Mouse (Mus musculus) midbrain, embryonic 11.5 days (tissue): ENCODE results near the gene Rdh9. TPM values are rescaled to one million over a fixed set of nuclear protein-coding genes. Genes with fewer than 3 reads are reported as not detected.
"Not testable (repeated sequence)": the region's sequence is repeated elsewhere in the genome, so short reads cannot be mapped to it uniquely, and the experiment has no call there.

Experiments
- ATAC-seq: fragments of 200-750 bp; cut with Nextera tagmentation; 2 replicates; pipeline ENCODE4 v1.8.0; 2017; ENCODE audit warnings: moderate TSS enrichment, moderate library complexity; ENCODE audit not compliant: low FRiP score
- DNase-seq: peaks from one replicate; pipeline ENCODE4 v3.0.0; 2015; ENCODE audit warnings: low spot score; ENCODE audit errors: missing footprints
- H3K27ac ChIP-seq: fragments of 300-500 bp; sonication (generic); 2 replicates; pipeline ENCODE4 v1.5.1; 2014; ENCODE audit warnings: low read depth, low read length
- H3K27me3 ChIP-seq: fragments of 300-500 bp; sonication (generic); 2 replicates; pipeline ENCODE4 v1.6.1; 2014; ENCODE audit warnings: mild to moderate bottlenecking, low read length, moderate library complexity, mixed read lengths; ENCODE audit not compliant: control insufficient read depth, insufficient read depth
- H3K36me3 ChIP-seq: fragments of 300-500 bp; sonication (generic); 2 replicates; pipeline ENCODE4 v1.6.1; 2014; ENCODE audit warnings: mild to moderate bottlenecking, low read length, moderate library complexity, mixed read lengths; ENCODE audit not compliant: control insufficient read depth, insufficient read depth
- H3K4me1 ChIP-seq: fragments of 300-500 bp; sonication (generic); 2 replicates; pipeline ENCODE4 v1.6.1; 2014; ENCODE audit warnings: low read length; ENCODE audit not compliant: control insufficient read depth, insufficient read depth
- H3K4me2 ChIP-seq: fragments of 300-500 bp; sonication (generic); 2 replicates; pipeline ENCODE4 v1.6.1; 2014; ENCODE audit warnings: mild to moderate bottlenecking, moderate library complexity
- H3K4me3 ChIP-seq: fragments of 300-500 bp; sonication (generic); 2 replicates; pipeline ENCODE4 v1.5.1; 2014; ENCODE audit warnings: low read depth, low read length
- H3K9ac ChIP-seq: fragments of 300-500 bp; sonication (generic); 2 replicates; pipeline ENCODE4 v1.6.1; 2014; ENCODE audit warnings: low read length
- H3K9me3 ChIP-seq: fragments of 300-500 bp; sonication (generic); 2 replicates; pipeline ENCODE4 v1.6.1; 2016; ENCODE audit warnings: low read length; ENCODE audit not compliant: control insufficient read depth
- WGBS: fragments of 180-500 bp; shearing (Covaris S2); extraction: QIAGEN DNeasy Blood & Tissue Kit; methylation state at CpG from one replicate; pipeline ENCODE4 v1.1.7; 2014; 5-methylcytosine and 5-hydroxymethylcytosine counted together
- polyA plus RNA-seq: library from polyadenylated mRNA; unstranded; fragments of >200 nt; fragmentation: Nextera tagmentation; extraction: Ambion mirVana; gene quantifications from 2 replicates; pipeline ENCODE4 v1.2.1, GENCODE M21; 2014

The Rdh9 gene
- polyA plus RNA-seq, 1 experiment from 2014 or later, result 0.10 TPM

DNA sequence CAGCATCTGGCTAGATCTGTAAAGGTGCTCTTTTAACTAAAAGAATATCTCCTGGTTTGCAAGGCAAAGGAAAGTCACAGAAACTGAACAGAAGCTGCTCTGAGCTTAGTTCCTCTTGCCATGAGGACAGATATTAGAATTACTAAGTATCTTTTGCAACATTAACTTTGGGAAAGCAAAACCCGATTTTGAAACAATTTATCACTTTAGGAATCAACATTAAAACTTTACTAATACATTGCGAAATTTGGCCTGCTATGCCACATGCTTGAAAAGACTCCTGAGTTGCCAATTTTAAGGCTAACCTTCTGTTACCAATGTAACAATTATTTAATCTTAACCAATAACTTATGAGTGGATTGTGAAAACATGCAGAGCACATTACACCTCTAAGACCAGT is 45.6 kb downstream of the Rdh9 start:
- not testable (repeated sequence) for H3K9me3 ChIP-seq, H3K4me3 ChIP-seq, ATAC-seq, H3K36me3 ChIP-seq, H3K4me1 ChIP-seq, H3K27ac ChIP-seq, H3K27me3 ChIP-seq, H3K4me2 ChIP-seq, H3K9ac ChIP-seq, DNase-seq
- WGBS, result 94% methylated on average over 2 of the region's 2 CpGs

DNA sequence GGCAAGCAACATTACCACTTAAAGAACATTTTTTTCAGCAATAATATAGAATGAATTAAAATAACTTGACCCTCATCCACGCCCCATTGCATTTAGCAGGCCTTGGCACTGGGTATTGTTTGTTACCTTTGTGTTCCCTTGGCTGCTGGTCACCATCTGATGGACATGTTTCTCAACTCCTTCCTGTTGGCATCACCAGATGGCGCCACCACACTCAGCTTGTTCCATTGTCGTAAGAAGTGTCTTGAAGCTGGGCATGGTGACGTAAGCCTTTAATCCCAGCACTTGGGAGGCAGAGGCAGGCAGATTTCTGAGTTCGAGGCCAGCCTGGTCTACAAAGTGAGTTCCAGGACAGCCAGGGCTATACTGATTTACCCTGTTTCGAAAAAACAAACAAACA is 49.2 kb downstream of the Rdh9 start:
- Histone ChIP-seq H3K36me3 (no peaks in the 10 kb centered on the region), H3K9me3 (no peaks in the 10 kb centered on the region; the same call in 1 of the 2 replicates), H3K27ac (no peak overlapping the region), H3K9ac (no peak overlapping the region), H3K4me3 (no peak overlapping the region), H3K4me1 (no peaks in the 10 kb centered on the region), H3K4me2 (no peak overlapping the region), H3K27me3 (no peaks in the 10 kb centered on the region)
- DNase-seq (no peak), ATAC-seq (no peak)
- 84% methylated on average over 6 of the region's 6 CpGs for WGBS

DNA sequence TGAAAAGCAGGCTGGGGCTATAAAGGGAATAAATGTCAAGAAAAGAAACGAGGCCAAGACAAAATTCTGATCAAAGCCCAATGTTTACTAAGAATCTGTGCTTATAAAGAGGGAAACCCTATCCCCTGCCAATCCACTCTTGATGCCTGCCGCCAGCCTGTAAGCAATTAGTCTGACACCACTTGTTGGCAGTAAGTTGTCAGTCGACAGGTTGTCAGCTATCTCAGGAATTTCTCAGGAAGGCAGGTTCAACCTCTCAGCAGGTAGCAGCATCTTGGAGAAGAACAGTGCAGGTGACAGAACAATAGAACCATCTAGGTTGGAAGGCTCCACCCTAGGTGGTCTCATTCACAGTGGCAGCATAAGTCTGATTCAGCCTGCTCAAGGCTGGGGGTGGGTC is 52.9 kb downstream of the Rdh9 start:
- H3K9ac ChIP-seq, result no peak overlapping the region
- no peak for DNase-seq
- H3K27me3 ChIP-seq, result no peaks in the 10 kb centered on the region
- no peak for ATAC-seq
- no peaks in the 10 kb centered on the region for H3K4me1 ChIP-seq
- H3K4me3 ChIP-seq, result no peak overlapping the region
- no peaks in the 10 kb centered on the region for H3K9me3 ChIP-seq
- no peak overlapping the region for H3K27ac ChIP-seq
- H3K4me2 ChIP-seq, result no peak overlapping the region
- H3K36me3 ChIP-seq, result no peaks in the 10 kb centered on the region
- WGBS, result 77% methylated on average over 3 of the region's 3 CpGs

DNA sequence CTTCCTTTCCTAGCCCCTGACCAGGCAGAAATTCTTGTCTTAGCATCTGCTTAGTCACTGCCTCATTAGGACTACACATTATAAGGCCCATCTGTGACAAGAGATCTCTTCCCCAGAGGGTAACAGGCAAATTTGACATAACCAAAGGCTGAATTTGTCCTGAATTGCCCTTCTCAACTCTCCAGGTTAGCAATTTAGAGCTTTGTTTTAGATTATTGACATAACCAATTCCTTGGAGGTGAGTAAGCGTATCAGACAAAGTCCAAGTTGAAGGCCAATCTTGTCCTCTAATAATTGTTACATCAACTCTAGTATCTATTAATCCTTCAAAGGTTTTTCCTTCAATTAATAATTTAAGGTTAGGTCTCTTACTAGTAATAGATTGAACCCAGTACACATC is 58.0 kb downstream of the Rdh9 start:
- not testable (repeated sequence) for H3K9me3 ChIP-seq, H3K4me3 ChIP-seq, H3K36me3 ChIP-seq, H3K4me2 ChIP-seq, H3K27me3 ChIP-seq, H3K27ac ChIP-seq, ATAC-seq, H3K4me1 ChIP-seq, DNase-seq, H3K9ac ChIP-seq
- WGBS, result 98% methylated on average over 1 of the region's 1 CpGs

DNA sequence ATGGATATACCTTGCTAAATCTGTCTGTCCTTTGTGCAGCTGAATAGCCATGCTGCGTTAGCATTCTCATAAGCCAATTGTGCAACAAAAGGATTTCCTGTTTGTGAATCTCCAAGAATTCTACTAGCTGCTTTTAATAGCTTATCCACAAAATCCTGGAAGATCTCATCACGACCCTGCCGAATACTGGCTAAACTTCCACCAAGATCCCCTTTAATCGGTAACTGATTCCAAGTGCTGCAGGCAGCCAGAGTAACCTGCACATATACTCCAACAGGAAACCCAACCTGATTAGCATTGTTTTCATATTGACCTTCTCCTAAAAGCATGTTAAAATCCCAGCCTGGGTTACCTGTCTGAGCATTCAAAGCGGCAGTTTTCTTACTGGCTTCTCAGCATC is 59.1 kb downstream of the Rdh9 start:
- Histone ChIP-seq H3K4me2 (no peak overlapping the region), H3K4me1 (no peaks in the 10 kb centered on the region), H3K36me3 (no peaks in the 10 kb centered on the region), H3K27me3 (no peaks in the 10 kb centered on the region), H3K9ac (no peak overlapping the region), H3K27ac (no peak overlapping the region), H3K4me3 (no peak overlapping the region), H3K9me3 (no peaks in the 10 kb centered on the region)
- ATAC-seq (no peak), DNase-seq (no peak)
- 86% methylated on average over 5 of the region's 5 CpGs for WGBS

DNA sequence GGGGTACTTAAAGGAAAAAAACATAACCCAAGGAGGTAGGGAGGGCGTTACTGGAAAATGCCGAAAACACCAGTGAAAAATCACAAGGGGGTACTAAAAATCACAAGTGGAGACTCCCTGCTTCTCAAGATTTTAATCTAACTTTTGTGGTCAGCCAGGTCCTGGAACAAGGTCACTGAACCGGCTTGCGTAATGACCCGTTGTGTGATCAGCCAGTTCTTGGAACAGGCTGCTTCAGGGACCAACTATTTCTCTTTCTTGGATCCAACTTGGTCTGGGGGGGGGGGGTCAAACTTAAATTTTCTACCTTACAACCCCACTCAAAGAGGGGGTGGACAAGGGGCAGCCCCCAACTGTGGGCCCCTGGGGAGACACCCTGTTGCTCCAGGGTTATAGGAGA is 61.6 kb downstream of the Rdh9 start:
- H3K4me1 ChIP-seq, H3K9me3 ChIP-seq, H3K27ac ChIP-seq, H3K4me2 ChIP-seq, DNase-seq, H3K9ac ChIP-seq, ATAC-seq, H3K4me3 ChIP-seq, H3K36me3 ChIP-seq, H3K27me3 ChIP-seq: not testable (repeated sequence)
- 95% methylated on average over 5 of the region's 5 CpGs for WGBS

DNA sequence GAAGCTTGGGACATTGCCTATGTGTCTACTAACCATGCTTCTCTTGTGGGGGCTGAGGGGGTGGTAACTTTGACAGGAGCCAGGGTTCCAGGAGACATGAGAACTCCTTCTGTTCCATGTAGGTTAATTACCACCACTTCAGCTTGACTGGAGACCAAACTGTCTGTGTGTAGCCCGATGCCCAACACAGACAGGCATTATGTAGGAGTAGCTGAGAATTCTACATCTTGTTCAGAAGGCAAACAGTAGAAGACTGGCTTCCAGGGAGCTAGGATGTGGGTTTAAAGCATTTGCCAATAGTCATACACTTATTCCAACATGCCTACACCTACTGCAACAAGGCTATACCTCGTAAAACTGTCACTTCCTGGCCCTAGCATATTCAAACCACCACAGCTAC is 62.4 kb downstream of the Rdh9 start:
- H3K4me1 ChIP-seq, result no peaks in the 10 kb centered on the region
- DNase-seq (no peak), ATAC-seq (no peak)
- H3K27ac ChIP-seq, result no peak overlapping the region
- no peaks in the 10 kb centered on the region for H3K9me3 ChIP-seq
- 87% methylated on average over 2 of the region's 2 CpGs for whole genome bisulfite sequencing
- H3K4me2 ChIP-seq, result no peak overlapping the region
- no peaks in the 10 kb centered on the region for H3K36me3 ChIP-seq
- no peak overlapping the region for H3K9ac ChIP-seq
- no peaks in the 10 kb centered on the region for H3K27me3 ChIP-seq
- no peak overlapping the region for H3K4me3 ChIP-seq

DNA sequence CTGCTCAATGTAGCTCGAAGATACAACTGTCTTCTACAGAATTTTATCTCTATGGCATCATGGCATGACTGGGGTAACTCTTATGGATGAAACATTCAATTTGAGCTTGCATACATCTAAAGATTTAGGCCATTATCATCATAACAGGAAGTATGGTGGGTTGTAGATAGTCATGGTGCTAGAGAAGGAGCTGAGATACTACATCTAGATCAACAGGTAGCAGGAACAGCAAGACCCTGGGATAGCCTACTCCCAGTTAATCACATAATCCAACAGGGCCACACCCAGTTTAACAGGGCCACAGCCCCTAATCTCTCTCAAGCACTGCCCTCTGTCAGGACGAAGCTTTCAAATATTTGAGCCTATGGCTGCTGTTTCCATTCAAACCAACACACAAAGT is 64.6 kb downstream of the Rdh9 start:
- Histone ChIP-seq H3K4me1 (no peaks in the 10 kb centered on the region), H3K27ac (no peak overlapping the region), H3K9ac (no peak overlapping the region), H3K27me3 (no peaks in the 10 kb centered on the region), H3K4me3 (no peak overlapping the region), H3K4me2 (no peak overlapping the region), H3K9me3 (no peaks in the 10 kb centered on the region), H3K36me3 (no peaks in the 10 kb centered on the region)
- ATAC-seq (no peak), DNase-seq (no peak)
- 77% methylated on average over 2 of the region's 2 CpGs for WGBS
